Mouse (Mus musculus): ENCODE measurements around the gene Ankrd37. TPM values are rescaled to one million over a fixed set of nuclear protein-coding genes. Genes with fewer than 3 reads are reported as not detected.

The Ankrd37 gene
- 1 to 10 TPM; 2.8 to 4.9 TPM for total RNA-seq (2021)
- long read RNA-seq, experiment 1, partial matches to known transcripts: 0 of 4 reads
- long read RNA-seq, experiment 1, other reads (novel, unspliced or antisense): 0 of 4 reads
- long read RNA-seq, experiment 2, partial matches to known transcripts: 0 of 3 reads
- long read RNA-seq, experiment 2, other reads (novel, unspliced or antisense): 2 of 3 reads

- no peak for DNase-seq (ENCODE audit: low spot score in 2 of 2)
Measured at GRCm38 (mm10) chr8:46005596-46005995, at the start of gene Ankrd37. Gene Ankrd37, minus strand, starts transcription at chr8:46005707.

GRCm38 (mm10) chr8:46040260-46040659 is 34.8 kb upstream of the Ankrd37 start:
- DNase-seq (ENCODE audit: low spot score in 2 of 2): no peak

- DNase-seq (ENCODE audit: low spot score in 2 of 2): no peak
Measured at GRCm38 (mm10) chr8:46039666-46040065, 34.2 kb upstream of the Ankrd37 start.

- DNase-seq (ENCODE audit: low spot score in 2 of 2): no peak
Measured at GRCm38 (mm10) chr8:46036217-46036616, 30.7 kb upstream of the Ankrd37 start.

- DNase-seq (ENCODE audit: low spot score in 2 of 2): no peak
Measured at GRCm38 (mm10) chr8:46024392-46024791, 18.9 kb upstream of the Ankrd37 start.

GRCm38 (mm10) chr8:46022758-46023157 is 17.3 kb upstream of the Ankrd37 start:
- no peak for DNase-seq (ENCODE audit: low spot score in 2 of 2)

GRCm38 (mm10) chr8:46022203-46022602 is 16.7 kb upstream of the Ankrd37 start:
- DNase-seq (ENCODE audit: low spot score in 2 of 2): no peak

GRCm38 (mm10) chr8:46010746-46011680 is 5.5 kb upstream of the Ankrd37 start:
- no peak for DNase-seq (ENCODE audit: low spot score in 2 of 2)

GRCm38 (mm10) chr8:46010306-46010705 is 4.8 kb upstream of the Ankrd37 start:
- no peak for DNase-seq (ENCODE audit: low spot score in 2 of 2)

- DNase-seq (ENCODE audit: low spot score in 2 of 2): no peak
Measured at GRCm38 (mm10) chr8:46007050-46007672, 1.7 kb upstream of the Ankrd37 start.

GRCm38 (mm10) chr8:45999784-46000705 is 5.5 kb downstream of the Ankrd37 start:
- peak; percentile 98 for DNase-seq (ENCODE audit: low spot score in 2 of 2)

GRCm38 (mm10) chr8:45999138-45999783 is 6.2 kb downstream of the Ankrd37 start, which contains the start of gene Lrp2bp:
Gene Lrp2bp, plus strand, starts transcription at chr8:45999303.
- DNase-seq (ENCODE audit: low spot score in 2 of 2): no peak

GRCm38 (mm10) chr8:45998228-45998627 is 7.3 kb downstream of the Ankrd37 start:
- no peak for DNase-seq (ENCODE audit: low spot score in 2 of 2)

GRCm38 (mm10) chr8:45995576-45995975 is 9.9 kb downstream of the Ankrd37 start:
- no peak for DNase-seq (ENCODE audit: low spot score in 2 of 2)

GRCm38 (mm10) chr8:45994111-45994510 is 11.4 kb downstream of the Ankrd37 start:
- DNase-seq (ENCODE audit: low spot score in 2 of 2): no peak

GRCm38 (mm10) chr8:45990631-45991310 is 14.7 kb downstream of the Ankrd37 start:
- DNase-seq (ENCODE audit: low spot score in 2 of 2): no peak

GRCm38 (mm10) chr8:45988189-45988588 is 17.3 kb downstream of the Ankrd37 start:
- no peak for DNase-seq (ENCODE audit: low spot score in 2 of 2)

- DNase-seq (ENCODE audit: low spot score in 2 of 2): no peak
Measured at GRCm38 (mm10) chr8:45986665-45987064, 18.8 kb downstream of the Ankrd37 start.

- DNase-seq (ENCODE audit: low spot score in 2 of 2): no peak
Measured at GRCm38 (mm10) chr8:45975837-45976468, 29.6 kb downstream of the Ankrd37 start.
